Mouse (Mus musculus): ENCODE data around the gene Pip5k1a.
"Not testable (repeated sequence)": the region's sequence is repeated elsewhere in the genome, so short reads cannot be mapped to it uniquely, and the experiment has no call there.

The Pip5k1a gene

DNA sequence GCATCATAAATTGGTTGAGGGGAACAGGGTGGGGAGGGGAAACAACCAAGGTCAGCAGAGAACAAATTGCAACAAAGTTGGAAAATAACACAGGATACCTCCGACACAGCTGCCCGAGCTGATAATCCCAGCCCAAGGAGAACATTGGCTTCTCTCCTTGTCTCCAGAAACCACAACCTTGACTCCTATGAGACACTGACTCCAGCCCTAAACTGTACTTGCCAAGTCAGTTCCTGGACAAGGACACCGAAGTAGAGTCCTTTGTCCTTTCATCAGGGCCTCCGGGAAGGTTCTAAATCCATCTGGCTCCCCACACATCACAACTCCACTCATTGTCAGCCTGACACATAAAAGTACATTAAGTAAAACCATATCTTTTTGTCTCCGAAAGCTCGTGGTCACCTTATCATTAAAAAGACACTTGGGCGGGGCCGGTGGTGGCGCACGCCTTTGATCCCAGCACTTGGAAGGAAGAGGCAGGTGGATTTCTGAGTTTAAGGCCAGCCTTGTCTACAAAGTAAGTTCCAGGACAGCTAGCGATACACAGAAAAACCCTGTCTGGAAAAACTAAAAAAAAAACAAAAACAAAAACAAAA is 60.2 kb downstream of the Pip5k1a start:
- ATAC-seq (ENCODE audit: insufficient number of reproducible peaks, low FRiP score, low TSS enrichment), result no peak

GRCm38 (mm10) chr3:95043251-95043650 is 63.5 kb downstream of the Pip5k1a start:
- no peak for ATAC-seq (ENCODE audit: insufficient number of reproducible peaks, low FRiP score, low TSS enrichment)

DNA sequence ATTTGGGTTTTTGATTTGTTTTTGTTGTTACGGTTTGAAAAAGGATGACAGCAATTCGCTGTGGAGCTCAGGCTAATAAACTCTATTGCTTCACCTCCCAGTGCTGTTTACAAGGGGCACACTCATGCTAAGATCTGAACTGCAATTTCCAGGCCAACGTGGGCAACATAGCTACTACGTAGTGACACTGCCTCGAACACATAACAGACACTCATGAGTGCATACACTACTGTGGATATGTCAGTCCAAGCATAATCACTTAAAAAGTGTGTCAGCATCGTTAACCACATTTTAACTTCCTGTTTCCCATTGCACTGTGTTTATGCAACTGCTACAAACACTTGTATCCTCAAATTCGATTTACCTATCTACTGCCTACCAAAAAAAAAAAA is 63.9 kb downstream of the Pip5k1a start:
- ATAC-seq (ENCODE audit: insufficient number of reproducible peaks, low FRiP score, low TSS enrichment), result peak; percentile 41; the same call in 1 of the 2 replicates

- peak; percentile 99 for ATAC-seq (ENCODE audit: insufficient number of reproducible peaks, low FRiP score, low TSS enrichment)
Measured at GRCm38 (mm10) chr3:95042166-95042837, 64.4 kb downstream of the Pip5k1a start, which contains the start of gene Psmd4. TSS of gene Psmd4 (minus strand) at chr3:95042614.

- no peak for ATAC-seq (ENCODE audit: insufficient number of reproducible peaks, low FRiP score, low TSS enrichment)
Measured at GRCm38 (mm10) chr3:95041625-95042024, 65.1 kb downstream of the Pip5k1a start.

DNA sequence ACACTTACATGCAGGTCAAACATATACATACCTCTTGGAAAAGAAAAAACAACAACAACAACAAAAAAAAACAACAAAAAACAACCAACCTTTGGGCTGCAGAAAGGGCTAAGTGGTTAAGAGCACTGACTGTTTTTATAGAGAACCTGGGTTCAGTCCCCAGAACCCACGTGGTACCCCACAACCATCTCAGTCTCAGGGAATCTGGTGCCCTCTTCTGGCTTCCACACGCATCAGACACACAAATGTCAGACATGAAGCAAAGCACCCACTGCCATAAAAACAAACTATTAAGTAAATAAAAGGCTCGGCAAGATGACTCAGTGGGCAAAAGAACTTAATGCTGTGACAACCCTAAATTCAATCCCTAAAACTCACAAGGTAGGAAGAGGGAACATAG is 76.8 kb downstream of the Pip5k1a start:
- no peak for ATAC-seq (ENCODE audit: insufficient number of reproducible peaks, low FRiP score, low TSS enrichment)

- ATAC-seq (ENCODE audit: insufficient number of reproducible peaks, low FRiP score, low TSS enrichment), result not testable (repeated sequence)
Measured at GRCm38 (mm10) chr3:95029291-95029827, 77.4 kb downstream of the Pip5k1a start.

DNA sequence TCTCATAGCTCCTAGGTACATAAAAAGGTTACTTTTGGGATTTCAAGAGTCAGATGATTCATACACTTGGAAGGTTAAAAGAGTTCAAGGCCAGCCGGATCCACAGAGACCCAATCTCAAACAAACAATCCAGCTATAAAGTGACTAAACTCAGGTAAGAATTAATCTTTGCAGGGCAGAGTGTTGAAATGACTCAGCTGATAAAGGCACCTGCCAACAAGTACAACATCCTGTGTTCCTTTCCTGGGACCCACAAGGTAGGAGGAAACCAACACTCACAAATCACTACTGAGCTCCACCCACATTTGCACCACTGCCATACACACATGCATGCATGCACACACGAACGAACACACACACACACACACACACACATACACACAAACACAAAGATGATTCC is 78.1 kb downstream of the Pip5k1a start:
- no peak for ATAC-seq (ENCODE audit: insufficient number of reproducible peaks, low FRiP score, low TSS enrichment)

- ATAC-seq (ENCODE audit: insufficient number of reproducible peaks, low FRiP score, low TSS enrichment), result no peak; the same call in 1 of the 2 replicates
Measured at GRCm38 (mm10) chr3:95027701-95028100, 79.0 kb downstream of the Pip5k1a start.

- no peak for ATAC-seq (ENCODE audit: insufficient number of reproducible peaks, low FRiP score, low TSS enrichment)
Measured at GRCm38 (mm10) chr3:95027057-95027645, 79.6 kb downstream of the Pip5k1a start.

DNA sequence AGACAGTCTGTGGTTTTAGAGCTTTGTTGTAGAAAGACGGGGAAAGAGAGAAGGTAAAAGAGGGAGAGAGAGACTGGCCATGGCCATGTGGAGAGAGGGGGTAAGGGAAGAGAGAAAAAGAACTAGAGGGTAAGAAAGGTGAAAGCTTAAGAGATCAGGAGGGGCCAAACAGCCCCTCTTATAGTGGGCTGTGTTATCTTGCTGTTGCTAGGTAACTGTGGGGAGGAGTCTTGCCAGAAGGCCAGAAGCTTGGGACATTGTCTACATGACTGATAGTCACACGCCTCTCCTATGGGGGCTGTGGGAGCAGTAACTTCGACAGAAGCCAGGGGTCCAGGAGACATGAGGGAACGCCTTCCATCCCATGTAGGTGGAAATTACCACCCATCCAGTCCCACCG is 81.5 kb downstream of the Pip5k1a start:
- ATAC-seq (ENCODE audit: insufficient number of reproducible peaks, low FRiP score, low TSS enrichment), result no peak

GRCm38 (mm10) chr3:95024551-95024950 is 82.2 kb downstream of the Pip5k1a start:
- ATAC-seq (ENCODE audit: insufficient number of reproducible peaks, low FRiP score, low TSS enrichment), result no peak

GRCm38 (mm10) chr3:95020956-95021355 is 85.8 kb downstream of the Pip5k1a start:
- ATAC-seq (ENCODE audit: insufficient number of reproducible peaks, low FRiP score, low TSS enrichment), result not testable (repeated sequence)

DNA sequence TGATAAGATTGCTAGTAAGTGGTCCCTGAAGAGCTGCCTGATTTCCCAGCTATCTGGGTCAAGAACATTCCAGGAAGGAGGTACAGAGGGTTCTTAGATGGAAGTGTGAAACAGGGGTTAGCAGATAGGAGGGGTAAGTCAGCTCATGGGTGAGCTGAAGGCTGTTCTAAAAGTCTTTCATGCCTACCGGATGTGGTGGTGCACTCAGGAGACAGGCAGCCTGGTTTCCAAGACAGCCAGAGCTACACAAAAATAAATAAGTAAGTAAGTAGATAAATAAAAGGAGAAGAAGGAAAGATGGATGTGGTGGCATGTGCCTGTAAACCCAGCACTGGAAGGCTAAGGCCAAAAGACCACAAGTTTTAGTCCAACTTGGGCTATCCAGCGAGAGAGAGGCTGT is 88.0 kb downstream of the Pip5k1a start:
- ATAC-seq (ENCODE audit: insufficient number of reproducible peaks, low FRiP score, low TSS enrichment), result no peak

DNA sequence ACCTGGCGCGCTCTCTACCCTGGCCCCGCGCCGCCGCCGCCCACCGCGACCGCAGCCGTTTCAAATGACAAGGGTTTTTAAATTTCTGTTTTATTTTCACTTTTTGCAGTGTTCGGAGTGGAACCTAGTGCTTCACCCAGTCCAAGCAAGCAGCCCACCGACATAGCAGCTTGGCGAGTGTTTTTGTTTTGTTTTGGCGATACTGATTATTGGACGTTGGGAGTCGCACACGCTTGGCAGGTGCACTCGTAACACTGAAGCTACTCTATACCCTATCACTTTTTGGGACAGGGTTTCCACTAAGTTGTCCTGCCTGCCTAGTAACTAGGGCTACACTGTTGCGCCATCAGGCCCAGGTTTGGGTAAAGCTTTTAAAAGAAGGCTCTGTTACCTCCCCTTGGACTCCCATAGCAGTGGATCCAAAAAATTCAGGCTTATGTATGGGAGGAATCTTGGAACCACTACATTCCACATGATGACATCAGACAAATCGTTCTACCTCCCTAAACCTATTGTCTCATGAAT is 90.1 kb downstream of the Pip5k1a start:
- ATAC-seq (ENCODE audit: insufficient number of reproducible peaks, low FRiP score, low TSS enrichment), result peak; percentile 0; the same call in 1 of the 2 replicates

- peak; percentile 66 for ATAC-seq (ENCODE audit: insufficient number of reproducible peaks, low FRiP score, low TSS enrichment)
Measured at GRCm38 (mm10) chr3:95015891-95016531, 90.7 kb downstream of the Pip5k1a start.

GRCm38 (mm10) chr3:95015337-95015872 is 91.3 kb downstream of the Pip5k1a start, which contains the start of gene Zfp687:
TSS of gene Zfp687 (minus strand) at chr3:95015448.
- peak; percentile 89 for ATAC-seq (ENCODE audit: insufficient number of reproducible peaks, low FRiP score, low TSS enrichment)

- no peak for ATAC-seq (ENCODE audit: insufficient number of reproducible peaks, low FRiP score, low TSS enrichment)
Measured at GRCm38 (mm10) chr3:95014428-95015151, 92.1 kb downstream of the Pip5k1a start.

- ATAC-seq (ENCODE audit: insufficient number of reproducible peaks, low FRiP score, low TSS enrichment), result no peak
Measured at GRCm38 (mm10) chr3:95013699-95014427, 92.9 kb downstream of the Pip5k1a start.
